Mouse (Mus musculus) kidney, postnatal 14 days (tissue): ENCODE measurements at regions not wholly inside any gene's neighbourhood (a gene's known extent, or its start where the extent isn't known, plus 50 kb on each side); places are given as distances from the start of the nearest gene placed in this dataset.

Source experiments
- DNase-seq: peaks from one replicate; pipeline ENCODE4 v3.0.0; 2022; ENCODE audit warnings: mixed read lengths

GRCm38 (mm10) chr7:73827549-73827948 lies 87.4 kb downstream of the Fam174b start:
- DNase-seq: no peak

- no peak for DNase-seq
These were observed 90.5 kb downstream of the Fam174b start for GRCm38 (mm10) chr7:73830581-73830980.

DNA sequence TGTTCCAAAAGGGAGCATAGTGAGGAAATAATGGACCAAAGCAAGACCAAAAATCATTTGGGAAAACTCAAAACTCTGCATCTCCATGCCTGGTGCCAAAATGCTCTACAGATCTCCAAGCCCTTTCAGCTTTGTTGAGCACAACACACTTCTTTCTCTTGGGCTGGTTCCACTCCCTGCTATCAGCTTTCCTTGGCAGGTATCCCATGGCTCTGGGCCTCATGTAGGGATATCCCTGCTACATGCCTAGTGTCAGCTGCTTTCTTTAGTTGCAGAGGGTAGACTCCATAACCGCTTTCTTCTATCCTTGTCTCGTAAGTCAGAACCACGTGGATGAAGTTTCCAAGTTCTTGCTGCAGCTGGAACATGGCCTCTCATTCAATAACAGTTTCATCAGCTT lies 100.3 kb downstream of the Fam174b start:
- no peak for DNase-seq

DNA sequence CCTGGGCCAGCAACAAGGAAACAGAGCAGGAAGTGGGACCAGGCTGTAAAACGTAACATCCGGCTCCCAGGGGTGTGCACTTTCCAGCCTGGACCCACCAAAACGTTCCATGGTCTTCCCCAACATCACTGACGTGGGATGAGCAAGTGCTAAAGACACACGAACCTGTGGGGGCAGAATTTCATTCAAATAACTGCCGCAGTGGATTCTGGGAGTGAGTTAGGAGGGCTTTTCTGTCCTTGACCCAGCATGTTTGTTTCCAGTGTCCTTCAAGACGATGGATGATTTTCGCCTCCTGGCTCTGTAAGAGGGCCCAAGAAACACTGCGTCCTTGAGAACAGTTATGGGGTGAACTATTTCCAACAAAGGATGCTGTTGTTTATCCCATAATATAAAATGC lies 112.1 kb downstream of the Fam174b start:
- no peak for DNase-seq

GRCm38 (mm10) chr7:73853296-73853950 lies 113.3 kb downstream of the Fam174b start:
- peak; percentile 20 for DNase-seq

GRCm38 (mm10) chr7:73855489-73855888 lies 115.4 kb downstream of the Fam174b start:
- peak; percentile 45 for DNase-seq

- DNase-seq: no peak
These were observed 116.8 kb downstream of the Fam174b start for GRCm38 (mm10) chr7:73856908-73857307.

DNA sequence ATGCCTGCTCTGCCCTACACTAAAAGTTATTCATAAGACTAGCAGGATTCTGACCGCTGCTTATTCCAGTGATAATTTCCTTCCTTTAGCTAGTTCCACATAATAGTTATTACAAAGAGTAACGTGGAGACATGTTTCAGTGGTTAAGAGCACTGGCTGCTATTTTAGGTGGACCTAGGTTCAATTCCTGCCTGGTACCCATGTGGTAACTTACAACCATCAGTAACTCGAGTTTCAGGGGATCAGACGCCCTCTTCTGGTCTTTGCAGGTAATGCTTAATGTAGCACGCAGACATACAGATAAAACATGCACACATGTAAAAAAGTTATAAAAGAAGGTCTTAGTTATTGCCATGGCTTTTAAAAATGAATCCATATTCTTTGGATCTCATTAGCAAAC lies 125.0 kb downstream of the Fam174b start:
- no peak for DNase-seq

DNA sequence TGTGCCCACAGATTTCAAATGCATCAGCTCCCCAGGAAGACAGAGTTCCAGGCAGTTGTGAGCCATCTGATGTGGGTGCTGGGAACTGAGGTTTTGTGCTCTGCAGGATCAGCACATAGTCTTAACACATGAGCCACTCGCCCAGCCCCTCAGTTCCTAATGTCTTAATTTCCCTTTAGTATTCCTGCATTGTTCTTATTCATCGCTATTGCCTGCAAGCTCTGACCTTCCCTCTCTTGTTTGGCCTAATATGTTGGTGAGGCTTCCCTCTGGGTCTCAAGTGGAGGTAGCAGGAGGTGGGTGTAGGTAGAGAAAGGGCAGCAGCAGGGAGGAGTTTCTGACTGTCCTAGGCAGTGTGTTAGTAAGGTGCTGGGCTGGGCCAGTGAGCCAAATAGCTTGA lies 132.1 kb downstream of the Fam174b start:
- no peak for DNase-seq

GRCm38 (mm10) chr7:73881252-73882042 lies 132.0 kb downstream of the St8sia2 start:
- DNase-seq: no peak

DNA sequence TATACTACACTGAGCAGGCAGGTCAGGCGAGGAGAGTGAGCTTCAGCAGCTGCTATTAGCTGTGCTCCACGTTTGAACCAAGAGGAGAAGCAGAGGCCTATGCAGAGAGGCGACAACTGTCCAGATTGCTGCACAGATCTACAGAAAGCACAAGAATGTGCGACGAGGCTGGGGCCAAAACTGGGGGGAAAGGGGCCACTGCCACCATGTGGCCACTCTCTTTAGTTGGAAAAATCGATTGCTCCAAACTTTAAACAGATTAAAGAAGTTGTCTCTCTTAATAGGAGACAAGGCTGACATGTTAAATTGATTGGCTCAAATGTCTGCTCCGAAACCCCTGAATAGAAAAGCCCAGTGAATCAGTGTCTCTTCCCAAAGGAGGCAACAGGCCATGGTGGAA lies 127.3 kb downstream of the St8sia2 start:
- DNase-seq: no peak
